Mouse (Mus musculus) gastrocnemius, adult 18-20 months (tissue): ENCODE data around the gene Gm5415. TPM values are rescaled to one million over a fixed set of nuclear protein-coding genes. Genes with fewer than 3 reads are reported as not detected.
"Not testable (repeated sequence)": the region's sequence is repeated elsewhere in the genome, so short reads cannot be mapped to it uniquely, and the experiment has no call there.

Source experiments
- DNase-seq: peaks from one replicate; pipeline ENCODE4 v3.0.0; 2021; ENCODE audit warnings: low spot score
- long read RNA-seq, 2 experiments: library from polyadenylated mRNA; stranded (forward); transcript quantifications; one replicate each; pipeline ENCODE4 v2.0.0; 2021
- total RNA-seq, 2 experiments: library from RNA; stranded (reverse); gene quantifications; 2 replicates each; pipeline ENCODE4 v1.2.3; 2021

Gm5415 gene
- total RNA-seq = not detected
- long read RNA-seq, experiment 1 = 0 reads
- long read RNA-seq, experiment 2 = 0 reads

- not testable (repeated sequence) for DNase-seq
These were observed at the start of gene Gm5415 for GRCm38 (mm10) chr1:32547194-32547593. TSS of gene Gm5415 (minus strand) at chr1:32547294.

- no peak for DNase-seq
These were observed 21.8 kb upstream of the Gm5415 start for GRCm38 (mm10) chr1:32568901-32569300.

- no peak for DNase-seq
These were observed 6.8 kb upstream of the Gm5415 start for GRCm38 (mm10) chr1:32553925-32554324.

GRCm38 (mm10) chr1:32553459-32553858, 6.4 kb upstream of the Gm5415 start:
- no peak for DNase-seq

GRCm38 (mm10) chr1:32503381-32503780, 43.7 kb downstream of the Gm5415 start:
- no peak for DNase-seq
